11 mouse cellular contexts compared by ENCODE assay signal in the genomic region with DNA sequence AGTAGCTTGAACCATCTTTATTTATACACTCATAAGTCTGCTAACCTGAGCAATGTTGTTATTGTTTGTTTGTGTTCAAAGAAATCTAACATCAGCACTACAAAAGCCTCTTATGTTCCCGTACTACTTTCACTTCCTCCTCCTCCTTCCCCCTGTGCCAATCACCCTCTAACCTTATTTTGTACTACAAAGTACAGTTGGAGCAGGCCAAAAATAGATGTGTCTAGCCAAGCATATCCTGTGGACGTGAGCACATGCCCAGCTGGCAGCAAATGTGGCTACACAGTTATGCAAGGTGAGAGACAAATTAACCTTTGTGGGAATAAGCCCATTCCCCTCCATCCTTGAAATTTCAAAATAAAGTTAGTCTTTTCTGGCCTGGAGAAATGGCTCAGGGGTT. TPM values are rescaled to one million over a fixed set of nuclear protein-coding genes. Genes with fewer than 3 reads are reported as not detected.
DNase-seq lines count a peak whose midpoint lies in the region; ATAC-seq lines count a peak whose summit lies in the region.
"Had no signal": no experiment of that assay in that cellular context is flagged by ENCODE, and none has a peak within 500 bp of the region (broad histone marks: within the 10 kb centered on the region; RNA-seq: fewer than 3 reads in every experiment).

No protein-coding gene starts in this region.

- H3K4me3 ChIP-seq in heart, embryonic 13.5 days, result no peak overlapping the region
- no peak overlapping the region for H3K4me3 ChIP-seq in heart, embryonic 15.5 days
- H3K4me3 ChIP-seq: embryonic facial prominence, embryonic 10.5 days; stomach, embryonic 15.5 days had no signal

- no peaks in the 10 kb centered on the region for H3K27me3 ChIP-seq in heart, embryonic 13.5 days (replicated peaks)
- no peaks in the 10 kb centered on the region for H3K27me3 ChIP-seq in heart, embryonic 15.5 days
- H3K27me3 ChIP-seq: stomach, embryonic 15.5 days had no signal

- no peak for ATAC-seq in heart, embryonic 13.5 days (ENCODE audit: extremely low read depth, insufficient number of reproducible peaks, low FRiP score, low TSS enrichment)
- no peak for ATAC-seq in heart, embryonic 15.5 days (replicated peaks; ENCODE audit: insufficient number of reproducible peaks, insufficient read depth, low FRiP score, low read depth)

- H3K4me1 ChIP-seq in heart, embryonic 13.5 days, result no peaks in the 10 kb centered on the region
- H3K4me1 ChIP-seq in heart, embryonic 15.5 days (replicated peaks), result peaks cover 4% of the 10 kb centered on the region
- H3K4me1 ChIP-seq: embryonic facial prominence, embryonic 10.5 days; stomach, embryonic 15.5 days had no signal

- H3K36me3 ChIP-seq in heart, embryonic 13.5 days, result peaks cover 9% of the 10 kb centered on the region; the same call in 1 of the 2 replicates
- H3K36me3 ChIP-seq in heart, embryonic 15.5 days, result no peaks in the 10 kb centered on the region

- intact Hi-C loops in heart, postnatal 25 days (cut with DNase I), result no loop called here
- intact Hi-C loops in gastrocnemius, postnatal 14 days (cut with DNase I; ENCODE audit: low total_unique reads), result no loop called here

- H3K9ac ChIP-seq in heart, embryonic 13.5 days, result no peak overlapping the region
- no peak overlapping the region for H3K9ac ChIP-seq in heart, embryonic 15.5 days
- H3K9ac ChIP-seq: stomach, embryonic 15.5 days had no signal

- no peak overlapping the region for H3K4me2 ChIP-seq in heart, embryonic 13.5 days
- no peak overlapping the region for H3K4me2 ChIP-seq in heart, embryonic 15.5 days
- H3K4me2 ChIP-seq: stomach, embryonic 15.5 days had no signal

- no peak for DNase-seq in heart, postnatal 25 days (ENCODE audit: low spot score)
- peak; percentile 10 for DNase-seq in CD4-positive helper T cell, adult 2 months (ENCODE audit: low read depth, low spot score)
- peak; percentile 80 to 92 for DNase-seq in kidney, postnatal 25 days
- no peak for DNase-seq in c-Kit-positive CD71-positive TER-119-positive erythroid progenitor cells, embryonic 14.5 days (ENCODE audit: low spot score)
- no peak for DNase-seq in gastrocnemius, postnatal 14 days
- DNase-seq in layer of hippocampus, adult 18-20 months (ENCODE audit: low spot score in 2 of 2), result no peak
- DNase-seq: layer of hippocampus, postnatal 36 days had no signal

- H3K27ac ChIP-seq in heart, embryonic 13.5 days (replicated peaks), result 0 out of 2 replicates have a peak overlapping the region, but pooled peaks have one; percentile 2
- 0 out of 2 replicates have a peak overlapping the region, but pooled peaks have one; percentile 24 for H3K27ac ChIP-seq in heart, embryonic 15.5 days
- H3K27ac ChIP-seq: embryonic facial prominence, embryonic 10.5 days; stomach, embryonic 15.5 days had no signal

- peaks cover 11% of the 10 kb centered on the region for H3K9me3 ChIP-seq in heart, embryonic 13.5 days
- no peaks in the 10 kb centered on the region for H3K9me3 ChIP-seq in heart, embryonic 15.5 days (replicated peaks)
- H3K9me3 ChIP-seq: stomach, embryonic 15.5 days had no signal

- 34% methylated on average over 2 of the region's 2 CpGs for WGBS in heart, embryonic 13.5 days
- 19% methylated on average over 2 of the region's 2 CpGs for WGBS in heart, embryonic 15.5 days

RNA-seq across cellular contexts. Expression of a gene that starts 34.6 kb away (rescaled TPM):
- 24.4 and 26.9 TPM in 2 replicates for polyA plus RNA-seq in heart, embryonic 13.5 days (2015; fragmentation: Nextera tagmentation; extraction: Ambion mirVana)
- 10 to 100 TPM; 19.5 to 20.3 TPM for total RNA-seq in heart, postnatal 25 days (2021)
- polyA plus RNA-seq in heart, embryonic 15.5 days (2015; fragmentation: Nextera tagmentation; extraction: Ambion mirVana), result 25.5 and 26.2 TPM in 2 replicates
- 10 to 100 TPM; 14.8 to 22.0 TPM for total RNA-seq in gastrocnemius, postnatal 14 days (2021)
- 10 to 100 TPM; 15.3 to 16.8 TPM for total RNA-seq in layer of hippocampus, adult 18-20 months (2021)

Comparison
In these comparisons a context has a peak if more than half of its experiments do, and no peak if none do; other contexts are left out.
1. DNase-seq: peak in CD4-positive helper T cell, adult 2 months (single experiment) and kidney, postnatal 25 days (2 of 2); none in heart, postnatal 25 days (single experiment), c-Kit-positive CD71-positive TER-119-positive erythroid progenitor cells, embryonic 14.5 days (single experiment), gastrocnemius, postnatal 14 days (single experiment) and layer of hippocampus, adult 18-20 months (0 of 2).